Mouse (Mus musculus) forebrain, embryonic 12.5 days (tissue): ENCODE data around the gene Cs. TPM values are rescaled to one million over a fixed set of nuclear protein-coding genes. Genes with fewer than 3 reads are reported as not detected.
A peak's percentile ranks its signal among the peaks of the same experiment; 100 is the strongest.
"Not testable (repeated sequence)": the region's sequence is repeated elsewhere in the genome, so short reads cannot be mapped to it uniquely, and the experiment has no call there.

Experiments
- ATAC-seq: fragments of 200-750 bp; cut with Nextera tagmentation; 2 replicates; pipeline ENCODE4 v1.8.0; 2017; ENCODE audit warnings: moderate TSS enrichment; ENCODE audit not compliant: low FRiP score
- H3K27ac ChIP-seq: fragments of 300-500 bp; sonication (generic); 2 replicates; pipeline ENCODE4 v1.5.1; 2016; ENCODE audit warnings: mild to moderate bottlenecking
- H3K27me3 ChIP-seq: fragments of 300-500 bp; sonication (generic); 2 replicates; pipeline ENCODE4 v1.6.1; 2016; ENCODE audit warnings: mild to moderate bottlenecking
- H3K36me3 ChIP-seq: fragments of 300-500 bp; sonication (generic); replicated peaks from 2 replicates; pipeline ENCODE4 v1.6.1; 2016; ENCODE audit warnings: mild to moderate bottlenecking
- H3K4me1 ChIP-seq: fragments of 300-500 bp; sonication (generic); 2 replicates; pipeline ENCODE4 v1.6.1; 2016
- H3K4me2 ChIP-seq: fragments of 300-500 bp; sonication (generic); 2 replicates; pipeline ENCODE4 v1.6.1; 2016; ENCODE audit warnings: mild to moderate bottlenecking, moderate library complexity
- H3K4me3 ChIP-seq: fragments of 300-500 bp; sonication (generic); replicated peaks from 2 replicates; pipeline ENCODE4 v1.5.1; 2016; ENCODE audit warnings: mild to moderate bottlenecking
- H3K9ac ChIP-seq: fragments of 300-500 bp; sonication (generic); 2 replicates; pipeline ENCODE4 v1.6.1; 2016; ENCODE audit warnings: mild to moderate bottlenecking
- H3K9me3 ChIP-seq: fragments of 300-500 bp; sonication (generic); 2 replicates; pipeline ENCODE4 v1.6.1; 2016
- WGBS: fragments of 180-500 bp; shearing (Covaris S2); methylation state at CpG from one replicate; pipeline ENCODE4 v1.1.7; 2016; 5-methylcytosine and 5-hydroxymethylcytosine counted together
- polyA plus RNA-seq: library from polyadenylated mRNA; unstranded; fragments of >200 nt; fragmentation: Nextera tagmentation; extraction: Ambion mirVana; gene quantifications from 2 replicates; pipeline ENCODE4 v1.2.1, GENCODE M21; 2016

Gene Cs
- 221 and 235 TPM in 2 replicates for polyA plus RNA-seq

- 1% methylated on average over 60 of the region's 61 CpGs for WGBS
- Histone ChIP-seq H3K27ac (peak within 1 kb of the TSS; percentile 94), H3K4me1 (peaks cover 29% of the 10 kb centered on the region), H3K4me3 (peak within 1 kb of the TSS; percentile 97), H3K36me3 (0 out of 2 replicates have a peak, but pooled peaks cover 7% of the 10 kb centered on the region), H3K27me3 (no peaks in the 10 kb centered on the region), H3K9me3 (no peaks in the 10 kb centered on the region), H3K4me2 (peak within 1 kb of the TSS; percentile 86), H3K9ac (peak within 1 kb of the TSS; percentile 99)
- peak; percentile 99 for ATAC-seq
Measured at GRCm38 (mm10) chr10:128337306-128338181, at the start of gene Cs. Gene Cs (plus strand): TSS chr10:128337734.

GRCm38 (mm10) chr10:128290594-128290993 lies 46.9 kb upstream of the Cs start:
- WGBS: 75% methylated on average over 1 of the region's 1 CpGs
- not testable (repeated sequence) for H3K9me3 ChIP-seq, H3K27ac ChIP-seq, H3K9ac ChIP-seq, H3K4me2 ChIP-seq, H3K4me1 ChIP-seq, ATAC-seq, H3K27me3 ChIP-seq, H3K4me3 ChIP-seq
- peaks cover 29% of the 10 kb centered on the region for H3K36me3 ChIP-seq

- WGBS: 69% methylated on average over 13 of the region's 13 CpGs
- no peak for ATAC-seq
- Histone ChIP-seq H3K27me3 (0 out of 2 replicates have a peak, but pooled peaks cover 3% of the 10 kb centered on the region), H3K9ac (no peak overlapping the region), H3K4me3 (no peak overlapping the region), H3K36me3 (peaks cover 11% of the 10 kb centered on the region; the same call in 1 of the 2 replicates), H3K27ac (no peak overlapping the region), H3K4me2 (no peak overlapping the region), H3K9me3 (no peaks in the 10 kb centered on the region), H3K4me1 (0 out of 2 replicates have a peak, but pooled peaks cover 6% of the 10 kb centered on the region)
Measured at GRCm38 (mm10) chr10:128296370-128297090, 41.0 kb upstream of the Cs start.

- 0 out of 2 replicates have a peak, but pooled peaks cover 3% of the 10 kb centered on the region for H3K27me3 ChIP-seq
- no peaks in the 10 kb centered on the region for H3K9me3 ChIP-seq
- H3K27ac ChIP-seq: no peak overlapping the region
- 77% methylated on average over 4 of the region's 4 CpGs for WGBS
- ATAC-seq: no peak
- H3K36me3 ChIP-seq: 0 out of 2 replicates have a peak, but pooled peaks cover 6% of the 10 kb centered on the region
- no peak overlapping the region for H3K9ac ChIP-seq
- peaks cover 9% of the 10 kb centered on the region for H3K4me1 ChIP-seq
- no peak overlapping the region for H3K4me2 ChIP-seq
- no peak overlapping the region for H3K4me3 ChIP-seq
Measured at GRCm38 (mm10) chr10:128297221-128297620, 40.3 kb upstream of the Cs start.

- WGBS: 81% methylated on average over 11 of the region's 11 CpGs
- Histone ChIP-seq H3K4me3 (no peak overlapping the region), H3K27me3 (0 out of 2 replicates have a peak, but pooled peaks cover 3% of the 10 kb centered on the region), H3K4me2 (no peak overlapping the region), H3K4me1 (peaks cover 13% of the 10 kb centered on the region), H3K9ac (no peak overlapping the region), H3K36me3 (0 out of 2 replicates have a peak, but pooled peaks cover 2% of the 10 kb centered on the region), H3K27ac (no peak overlapping the region), H3K9me3 (no peaks in the 10 kb centered on the region)
- no peak for ATAC-seq
Measured at GRCm38 (mm10) chr10:128297622-128298021, 39.9 kb upstream of the Cs start.

GRCm38 (mm10) chr10:128298243-128298642 lies 39.3 kb upstream of the Cs start:
- no peak for ATAC-seq
- H3K4me3 ChIP-seq: no peak overlapping the region
- WGBS: 80% methylated on average over 6 of the region's 6 CpGs
- H3K4me2 ChIP-seq: no peak overlapping the region
- no peak overlapping the region for H3K9ac ChIP-seq
- H3K27me3 ChIP-seq: 0 out of 2 replicates have a peak, but pooled peaks cover 3% of the 10 kb centered on the region
- no peaks in the 10 kb centered on the region for H3K36me3 ChIP-seq
- H3K4me1 ChIP-seq: peaks cover 13% of the 10 kb centered on the region
- H3K9me3 ChIP-seq: no peaks in the 10 kb centered on the region
- H3K27ac ChIP-seq: no peak overlapping the region

- Histone ChIP-seq H3K9me3 (no peaks in the 10 kb centered on the region), H3K4me1 (peaks cover 14% of the 10 kb centered on the region), H3K27ac (no peak within 1 kb of the TSS), H3K27me3 (0 out of 2 replicates have a peak, but pooled peaks cover 3% of the 10 kb centered on the region), H3K4me3 (no peak within 1 kb of the TSS), H3K36me3 (no peaks in the 10 kb centered on the region), H3K9ac (no peak within 1 kb of the TSS), H3K4me2 (no peak within 1 kb of the TSS)
- 85% methylated on average over 11 of the region's 11 CpGs for WGBS
- ATAC-seq: no peak
Measured at GRCm38 (mm10) chr10:128298702-128299171, 38.8 kb upstream of the Cs start, which contains the start of gene Il23a. Gene Il23a (minus strand): TSS chr10:128298752.

- 44% methylated on average over 3 of the region's 3 CpGs for WGBS
- Histone ChIP-seq H3K36me3 (no peaks in the 10 kb centered on the region), H3K4me1 (peaks cover 19% of the 10 kb centered on the region), H3K4me2 (peak overlapping the region; percentile 73), H3K9me3 (no peaks in the 10 kb centered on the region), H3K27me3 (0 out of 2 replicates have a peak, but pooled peaks cover 3% of the 10 kb centered on the region), H3K27ac (peak overlapping the region; percentile 93), H3K4me3 (peak overlapping the region; percentile 54), H3K9ac (peak overlapping the region; percentile 71)
- ATAC-seq: no peak
Measured at GRCm38 (mm10) chr10:128302357-128302756, 35.2 kb upstream of the Cs start.

GRCm38 (mm10) chr10:128302785-128303125 lies 34.8 kb upstream of the Cs start:
- peak overlapping the region; percentile 93 for H3K27ac ChIP-seq
- no peaks in the 10 kb centered on the region for H3K36me3 ChIP-seq
- ATAC-seq: peak; percentile 53
- peak overlapping the region; percentile 73 for H3K4me2 ChIP-seq
- peak overlapping the region; percentile 71 for H3K9ac ChIP-seq
- peaks cover 19% of the 10 kb centered on the region for H3K4me1 ChIP-seq
- H3K9me3 ChIP-seq: no peaks in the 10 kb centered on the region
- whole genome bisulfite sequencing: under 1% methylated on average over 9 of the region's 9 CpGs
- H3K4me3 ChIP-seq: peak overlapping the region; percentile 54
- 0 out of 2 replicates have a peak, but pooled peaks cover 3% of the 10 kb centered on the region for H3K27me3 ChIP-seq

GRCm38 (mm10) chr10:128303126-128304021 lies 34.2 kb upstream of the Cs start, which contains the start of gene Pan2:
Gene Pan2 (plus strand): TSS chr10:128303335.
- Histone ChIP-seq H3K36me3 (peaks cover 6% of the 10 kb centered on the region), H3K9me3 (no peaks in the 10 kb centered on the region), H3K4me3 (peak within 1 kb of the TSS; percentile 54), H3K9ac (peak within 1 kb of the TSS; percentile 71), H3K4me2 (peak within 1 kb of the TSS; percentile 73), H3K4me1 (peaks cover 19% of the 10 kb centered on the region), H3K27ac (peak within 1 kb of the TSS; percentile 93), H3K27me3 (0 out of 2 replicates have a peak, but pooled peaks cover 3% of the 10 kb centered on the region)
- WGBS: 2% methylated on average over 37 of the region's 37 CpGs
- peak; percentile 99 for ATAC-seq

GRCm38 (mm10) chr10:128309654-128310053 lies 27.9 kb upstream of the Cs start:
- no peak overlapping the region for H3K27ac ChIP-seq
- no peaks in the 10 kb centered on the region for H3K9me3 ChIP-seq
- H3K27me3 ChIP-seq: no peaks in the 10 kb centered on the region
- 92% methylated on average over 7 of the region's 7 CpGs for WGBS
- no peak overlapping the region for H3K9ac ChIP-seq
- no peak overlapping the region for H3K4me2 ChIP-seq
- H3K4me3 ChIP-seq: no peak overlapping the region
- H3K36me3 ChIP-seq: peaks cover 60% of the 10 kb centered on the region
- ATAC-seq: no peak
- H3K4me1 ChIP-seq: peaks cover 6% of the 10 kb centered on the region
